In the genomic region with DNA sequence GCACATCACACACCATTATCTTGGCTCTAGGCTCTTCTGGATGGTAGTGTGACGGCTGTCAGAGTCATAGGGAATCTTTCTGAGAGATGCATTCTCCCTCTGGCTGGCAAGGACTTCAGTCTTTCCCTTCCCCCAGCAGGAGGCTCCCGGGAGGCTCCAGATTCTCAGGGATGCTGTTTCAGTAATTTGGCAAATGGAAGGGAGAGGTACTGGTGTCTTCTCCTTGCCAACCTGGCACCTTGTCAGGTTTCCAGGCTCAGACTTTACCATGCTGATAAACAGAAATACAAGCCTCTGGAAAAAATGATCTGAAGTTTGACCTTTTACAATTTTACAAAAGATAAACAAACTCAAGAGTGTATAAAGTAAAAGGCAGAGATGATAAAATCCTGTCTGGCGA, we compare ENCODE assay signal across 16 mouse cellular contexts. TPM values are rescaled to one million over a fixed set of nuclear protein-coding genes. Genes with fewer than 3 reads are reported as not detected.
DNase-seq lines count a peak whose midpoint lies in the region; ATAC-seq lines count a peak whose summit lies in the region.
"Had no signal": no experiment of that assay in that cellular context is flagged by ENCODE, and none has a peak within 500 bp of the region (broad histone marks: within the 10 kb centered on the region; RNA-seq: fewer than 3 reads in every experiment).

No protein-coding gene starts in this region.

- no peaks in the 10 kb centered on the region for H3K36me3 ChIP-seq in heart, embryonic 15.5 days
- no peaks in the 10 kb centered on the region for H3K36me3 ChIP-seq in kidney, embryonic 14.5 days (ENCODE audit: control insufficient read depth, insufficient read depth, low read length)
- H3K36me3 ChIP-seq: neural tube, embryonic 13.5 days had no signal

- no peak overlapping the region for H3K4me2 ChIP-seq in heart, embryonic 15.5 days
- no peak overlapping the region for H3K4me2 ChIP-seq in kidney, embryonic 14.5 days (replicated peaks; ENCODE audit: low read depth, low read length)
- H3K4me2 ChIP-seq: neural tube, embryonic 13.5 days had no signal

- 0 out of 2 replicates have a peak overlapping the region, but pooled peaks have one; percentile 72 for H3K27ac ChIP-seq in heart, embryonic 15.5 days
- peak overlapping the region; percentile 84 for H3K27ac ChIP-seq in brown adipose tissue, adult 24 weeks (replicated peaks; ENCODE audit: low read depth, low read length)
- H3K27ac ChIP-seq in kidney, embryonic 14.5 days (ENCODE audit: low read depth, low read length): no peak overlapping the region
- H3K27ac ChIP-seq: liver, embryonic 14.5 days; macrophage; neural tube, embryonic 13.5 days had no signal

- no peak for ATAC-seq in heart, embryonic 15.5 days (replicated peaks; ENCODE audit: insufficient number of reproducible peaks, insufficient read depth, low FRiP score, low read depth)
- ATAC-seq in kidney, embryonic 14.5 days (ENCODE audit: low FRiP score, low TSS enrichment): no peak

- no peaks in the 10 kb centered on the region for H3K9me3 ChIP-seq in heart, embryonic 15.5 days (replicated peaks)
- no peaks in the 10 kb centered on the region for H3K9me3 ChIP-seq in kidney, embryonic 14.5 days (ENCODE audit: control insufficient read depth, low read length)
- H3K9me3 ChIP-seq: neural tube, embryonic 13.5 days had no signal

- H3K4me1 ChIP-seq in heart, embryonic 15.5 days (replicated peaks): peaks cover 35% of the 10 kb centered on the region
- peaks cover 6% of the 10 kb centered on the region; the same call in 1 of the 2 replicates for H3K4me1 ChIP-seq in brown adipose tissue, adult 24 weeks (ENCODE audit: control insufficient read depth, insufficient read depth, insufficient read length, low read length)
- H3K4me1 ChIP-seq in kidney, embryonic 14.5 days (ENCODE audit: control insufficient read depth, insufficient read depth, low read length): no peaks in the 10 kb centered on the region

- DNase-seq in heart, postnatal 25 days (ENCODE audit: low spot score): no peak
- DNase-seq in cerebellum, adult 9-11 months: peak; percentile 59
- DNase-seq in heart, postnatal 10 days: peak; percentile 47 to 49
- no peak for DNase-seq in kidney, postnatal 10 days
- DNase-seq in urinary bladder, postnatal 36 days (ENCODE audit: low spot score in 2 of 2): no peak
- DNase-seq: adrenal gland, postnatal 25 days; kidney, adult 11 months; retina, postnatal 1 day; thymus, adult 18-20 months had no signal

- intact Hi-C loops in heart, postnatal 25 days (cut with DNase I): loop anchor here (2.0 kb wide), 1 partner anchor 61 kb away; no protein-coding TSS in a partner anchor
- intact Hi-C loops in heart, postnatal 10 days (cut with DNase I): loop anchor here (2.0 kb wide), 1 partner anchor 61 kb away; no protein-coding TSS in a partner anchor

- H3K4me3 ChIP-seq in heart, embryonic 15.5 days: no peak overlapping the region
- H3K4me3 ChIP-seq in brown adipose tissue, adult 24 weeks (ENCODE audit: insufficient read depth, low read depth, low read length): no peak overlapping the region
- no peak overlapping the region for H3K4me3 ChIP-seq in kidney, embryonic 14.5 days (ENCODE audit: low read length)
- H3K4me3 ChIP-seq: neural tube, embryonic 13.5 days had no signal

- no peaks in the 10 kb centered on the region for H3K27me3 ChIP-seq in heart, embryonic 15.5 days
- no peaks in the 10 kb centered on the region for H3K27me3 ChIP-seq in kidney, embryonic 14.5 days (ENCODE audit: control insufficient read depth, insufficient read depth, low read length)
- H3K27me3 ChIP-seq: CH12.LX; neural tube, embryonic 13.5 days had no signal

- H3K9ac ChIP-seq in heart, embryonic 15.5 days: no peak overlapping the region
- no peak overlapping the region for H3K9ac ChIP-seq in kidney, embryonic 14.5 days (ENCODE audit: low read depth, low read length)
- H3K9ac ChIP-seq: liver, embryonic 14.5 days; neural tube, embryonic 13.5 days had no signal

- WGBS in heart, embryonic 15.5 days: 53% methylated on average over 3 of the region's 3 CpGs
- WGBS in kidney, embryonic 14.5 days: 74% methylated on average over 3 of the region's 3 CpGs

RNA-seq across cellular contexts. Expression of gene Nfil3, which starts 26.9 kb away (rescaled TPM):
- polyA plus RNA-seq in heart, embryonic 15.5 days (2015; fragmentation: Nextera tagmentation; extraction: Ambion mirVana): 37.1 and 40.5 TPM in 2 replicates
- total RNA-seq in heart, postnatal 25 days (2021): 10 to 100 TPM; 13.3 to 36.5 TPM
- polyA plus RNA-seq in brown adipose tissue, adult 24 weeks (2012; ENCODE audit: insufficient read depth, insufficient read length, missing spikeins): 9.6 and 37.4 TPM in 2 replicates
- 10 to 100 TPM; 27.3 to 27.9 TPM for total RNA-seq in heart, postnatal 10 days (2021)
- polyA plus RNA-seq in kidney, embryonic 14.5 days (2014; fragmentation: Nextera tagmentation; extraction: Ambion mirVana): 15.9 and 18.9 TPM in 2 replicates

Comparison
In these comparisons a context has a peak if more than half of its experiments do, and no peak if none do; other contexts are left out.
1. DNase-seq: peak in cerebellum, adult 9-11 months (single experiment) and heart, postnatal 10 days (2 of 2); none in heart, postnatal 25 days (single experiment), kidney, postnatal 10 days (single experiment) and urinary bladder, postnatal 36 days (0 of 2).